Mouse (Mus musculus): ENCODE measurements around the gene Nav3. TPM values are rescaled to one million over a fixed set of nuclear protein-coding genes. Genes with fewer than 3 reads are reported as not detected.
A peak's percentile ranks its signal among the peaks of the same experiment; 100 is the strongest.

The Nav3 gene
- polyA plus RNA-seq, 1 experiment from 2014 or later: 5.7 TPM

DNA sequence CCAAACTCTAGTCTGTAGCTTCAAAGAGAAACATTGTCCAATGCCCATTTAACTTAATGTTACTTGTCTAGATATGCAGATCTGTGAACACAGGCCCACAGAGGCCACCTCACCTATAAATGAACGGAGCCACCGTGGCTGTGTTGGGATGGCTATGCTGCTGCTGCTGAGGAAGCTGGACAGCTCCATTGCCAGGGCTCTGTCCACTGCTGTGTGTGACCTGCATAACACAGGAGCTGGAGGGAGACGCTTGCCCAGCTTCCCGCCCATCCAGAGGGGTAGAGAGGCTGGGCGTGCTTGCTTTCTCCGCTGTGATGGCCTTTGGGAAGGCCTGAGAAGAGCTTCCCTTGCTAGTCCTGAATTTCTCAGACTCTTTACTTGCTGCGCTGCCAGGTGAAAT lies 603.6 kb downstream of the Nav3 start:
- H3K9ac ChIP-seq: no peak overlapping the region
- WGBS: 32% methylated on average over 7 of the region's 7 CpGs
- no peaks in the 10 kb centered on the region for H3K9me3 ChIP-seq
- no peaks in the 10 kb centered on the region for H3K27me3 ChIP-seq
- H3K4me2 ChIP-seq (replicated peaks): no peak overlapping the region
- no peak overlapping the region for H3K27ac ChIP-seq
- no peaks in the 10 kb centered on the region for H3K36me3 ChIP-seq
- no peak for ATAC-seq (ENCODE audit: insufficient number of reproducible peaks, insufficient read depth, low FRiP score, low TSS enrichment)
- no peak overlapping the region for H3K4me3 ChIP-seq
- no peaks in the 10 kb centered on the region; the same call in 1 of the 2 replicates for H3K4me1 ChIP-seq

DNA sequence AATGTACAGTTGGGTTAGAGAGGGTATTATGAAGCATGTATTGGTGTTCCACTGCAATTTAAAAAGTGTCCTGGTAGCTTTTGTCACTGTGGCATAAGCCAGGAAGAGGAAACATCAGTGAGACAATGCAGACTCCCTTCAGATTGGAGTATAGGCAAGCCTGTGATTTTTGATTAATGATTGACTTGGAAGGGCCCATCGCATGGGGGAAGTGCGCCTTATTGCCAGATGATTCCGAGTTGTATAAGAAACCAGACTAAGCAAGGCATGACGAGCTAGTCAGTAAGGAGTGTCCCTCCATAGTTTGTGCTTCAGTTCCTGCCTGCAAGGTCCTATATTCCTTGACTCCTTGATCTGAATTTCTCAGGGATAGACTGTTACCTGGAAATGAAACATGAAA lies 608.4 kb downstream of the Nav3 start:
- Histone ChIP-seq H3K27ac (no peak overlapping the region), H3K4me3 (no peak overlapping the region), H3K4me1 (no peaks in the 10 kb centered on the region; the same call in 1 of the 2 replicates), H3K9ac (no peak overlapping the region), H3K36me3 (no peaks in the 10 kb centered on the region), H3K27me3 (no peaks in the 10 kb centered on the region), H3K9me3 (no peaks in the 10 kb centered on the region), H3K4me2 (replicated peaks) (no peak overlapping the region)
- no peak for ATAC-seq (ENCODE audit: insufficient number of reproducible peaks, insufficient read depth, low FRiP score, low TSS enrichment)
- 81% methylated on average over 4 of the region's 4 CpGs for WGBS

DNA sequence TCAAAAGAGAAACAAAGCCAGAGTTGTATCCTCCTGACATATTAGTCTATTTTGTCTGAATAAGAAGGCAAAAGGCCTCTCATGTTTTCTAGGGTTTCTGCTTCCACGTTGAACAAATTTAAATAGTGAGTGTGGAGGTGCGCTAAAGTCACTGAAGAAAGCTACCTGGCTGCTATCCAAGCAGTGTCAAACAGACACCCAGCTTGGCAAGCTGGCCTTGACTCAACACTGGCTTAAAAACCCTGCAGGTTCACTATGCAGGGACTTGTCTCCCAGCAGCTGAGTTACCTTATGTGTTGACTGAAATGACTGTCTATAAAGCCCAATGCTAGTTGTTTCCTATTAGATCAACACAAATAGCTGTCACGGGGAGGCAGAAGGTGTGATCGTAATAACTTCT lies 612.3 kb downstream of the Nav3 start:
- no peaks in the 10 kb centered on the region for H3K9me3 ChIP-seq
- no peaks in the 10 kb centered on the region for H3K27me3 ChIP-seq
- no peaks in the 10 kb centered on the region for H3K36me3 ChIP-seq
- whole genome bisulfite sequencing: 75% methylated on average over 4 of the region's 4 CpGs
- H3K4me3 ChIP-seq: no peak overlapping the region
- no peaks in the 10 kb centered on the region for H3K4me1 ChIP-seq
- H3K27ac ChIP-seq: no peak overlapping the region
- no peak overlapping the region for H3K4me2 ChIP-seq (replicated peaks)
- no peak overlapping the region for H3K9ac ChIP-seq
- ATAC-seq (ENCODE audit: insufficient number of reproducible peaks, insufficient read depth, low FRiP score, low TSS enrichment): no peak

- no peaks in the 10 kb centered on the region for H3K36me3 ChIP-seq
- peak overlapping the region; percentile 43 for H3K4me2 ChIP-seq (replicated peaks)
- H3K9ac ChIP-seq: no peak overlapping the region
- H3K4me3 ChIP-seq: peak overlapping the region; percentile 23
- no peak overlapping the region for H3K27ac ChIP-seq
- H3K9me3 ChIP-seq: no peaks in the 10 kb centered on the region
- no peaks in the 10 kb centered on the region; the same call in 1 of the 2 replicates for H3K4me1 ChIP-seq
- no peak for ATAC-seq (ENCODE audit: insufficient number of reproducible peaks, insufficient read depth, low FRiP score, low TSS enrichment)
- 24% methylated on average over 18 of the region's 18 CpGs for WGBS
- 0 out of 2 replicates have a peak, but pooled peaks cover 3% of the 10 kb centered on the region for H3K27me3 ChIP-seq
Measured at GRCm38 (mm10) chr10:109832768-109833291, 623.2 kb downstream of the Nav3 start.

DNA sequence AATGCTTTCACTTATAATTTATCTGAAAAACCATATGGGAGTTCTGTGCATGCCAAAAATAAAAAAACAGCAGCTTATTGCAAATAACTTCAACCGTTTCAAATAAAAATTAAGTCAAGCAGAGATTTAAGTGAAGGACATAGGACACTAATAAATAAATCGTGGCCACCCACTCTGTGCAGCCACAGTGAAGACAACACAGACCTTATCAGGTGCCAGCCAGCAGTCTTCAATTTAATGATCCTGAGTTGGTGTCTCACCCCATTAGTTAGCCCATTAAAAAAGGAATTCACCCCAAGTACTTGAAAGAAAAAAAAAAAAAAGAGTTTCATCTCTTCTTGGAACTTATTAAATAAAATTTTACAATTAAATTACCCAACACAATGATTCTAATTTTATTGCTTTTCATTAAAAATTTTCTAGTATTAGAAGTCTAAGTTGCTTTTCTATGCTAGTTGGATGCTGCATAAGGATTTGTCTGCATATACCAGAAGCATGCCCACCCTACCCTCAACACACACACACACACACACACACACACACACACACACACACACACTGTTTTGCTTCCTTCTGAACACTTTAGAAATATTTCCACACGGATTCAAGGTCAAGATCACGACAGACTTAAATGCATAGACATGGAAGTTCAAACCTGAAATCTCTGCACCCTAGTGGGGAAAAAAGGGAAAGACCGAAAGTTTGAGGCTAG lies 649.1 kb downstream of the Nav3 start:
- WGBS: 76% methylated on average over 5 of the region's 5 CpGs
- no peak for ATAC-seq (ENCODE audit: insufficient number of reproducible peaks, insufficient read depth, low FRiP score, low TSS enrichment)
- no peak overlapping the region for H3K9ac ChIP-seq

DNA sequence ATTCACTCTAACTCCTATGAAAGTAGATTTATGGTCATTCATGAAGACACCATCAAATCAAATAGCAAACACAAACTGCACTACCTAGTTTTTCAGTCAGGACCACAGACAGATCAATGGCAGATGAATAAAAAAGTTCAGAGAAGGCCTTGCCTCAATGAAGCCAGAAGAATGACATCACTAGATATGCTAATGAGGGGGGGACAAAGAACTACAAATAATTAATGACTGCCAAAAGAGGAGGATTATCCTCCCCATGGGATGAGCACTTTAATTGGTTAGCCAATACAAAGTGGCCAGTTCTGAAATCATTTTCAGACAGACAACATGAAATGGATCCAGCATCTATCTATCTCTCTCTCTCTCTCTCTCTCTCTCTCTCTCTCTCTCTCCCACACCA lies 652.6 kb downstream of the Nav3 start:
- no peaks in the 10 kb centered on the region for H3K36me3 ChIP-seq
- ATAC-seq (ENCODE audit: insufficient number of reproducible peaks, insufficient read depth, low FRiP score, low TSS enrichment): no peak

More for the DNA sequence above, 649.1 kb downstream of the Nav3 start:
- Histone ChIP-seq H3K27me3 (no peaks in the 10 kb centered on the region), H3K4me1 (no peaks in the 10 kb centered on the region), H3K4me3 (no peak overlapping the region), H3K36me3 (no peaks in the 10 kb centered on the region), H3K27ac (no peak overlapping the region), H3K9me3 (no peaks in the 10 kb centered on the region), H3K4me2 (replicated peaks) (no peak overlapping the region)

GRCm38 (mm10) chr10:109802236-109802635 lies 653.8 kb downstream of the Nav3 start:
- H3K9me3 ChIP-seq: no peaks in the 10 kb centered on the region
- no peak overlapping the region for H3K9ac ChIP-seq
- 61% methylated on average over 1 of the region's 1 CpGs for WGBS
- no peaks in the 10 kb centered on the region for H3K36me3 ChIP-seq
- H3K4me3 ChIP-seq: no peak overlapping the region
- H3K27me3 ChIP-seq: no peaks in the 10 kb centered on the region
- no peak for ATAC-seq (ENCODE audit: insufficient number of reproducible peaks, insufficient read depth, low FRiP score, low TSS enrichment)
- H3K27ac ChIP-seq: no peak overlapping the region
- no peaks in the 10 kb centered on the region for H3K4me1 ChIP-seq
- no peak overlapping the region for H3K4me2 ChIP-seq (replicated peaks)

More for the DNA sequence above, 652.6 kb downstream of the Nav3 start:
- no peak overlapping the region for H3K4me3 ChIP-seq
- H3K27ac ChIP-seq: no peak overlapping the region
- no peak overlapping the region for H3K4me2 ChIP-seq (replicated peaks)
- H3K4me1 ChIP-seq: no peaks in the 10 kb centered on the region
- H3K9me3 ChIP-seq: no peaks in the 10 kb centered on the region
- no peaks in the 10 kb centered on the region for H3K27me3 ChIP-seq
- H3K9ac ChIP-seq: no peak overlapping the region

DNA sequence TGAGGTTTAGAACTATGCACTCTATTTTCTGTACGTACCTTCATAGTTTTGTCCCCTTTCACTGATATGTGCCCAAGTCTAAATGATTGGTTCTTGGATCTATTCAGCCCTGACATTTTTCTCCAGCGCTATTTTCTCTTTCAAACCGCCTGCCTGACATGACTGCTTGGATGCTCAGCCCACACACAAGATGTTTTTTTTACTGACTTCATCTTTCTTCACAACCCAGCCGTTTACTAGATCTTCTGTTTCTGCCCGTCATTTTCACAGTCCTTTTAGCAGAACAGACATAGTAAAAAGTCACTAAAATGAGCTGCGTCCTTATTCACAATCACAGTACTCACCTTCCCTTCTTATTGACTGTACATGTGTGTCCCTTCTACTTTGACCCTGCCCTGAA lies 656.8 kb downstream of the Nav3 start:
- Histone ChIP-seq H3K9ac (no peak overlapping the region), H3K9me3 (no peaks in the 10 kb centered on the region), H3K27me3 (no peaks in the 10 kb centered on the region), H3K4me2 (replicated peaks) (no peak overlapping the region), H3K27ac (no peak overlapping the region), H3K4me3 (no peak overlapping the region), H3K4me1 (no peaks in the 10 kb centered on the region), H3K36me3 (no peaks in the 10 kb centered on the region)
- no peak for ATAC-seq (ENCODE audit: insufficient number of reproducible peaks, insufficient read depth, low FRiP score, low TSS enrichment)
- WGBS: 80% methylated on average over 6 of the region's 6 CpGs

DNA sequence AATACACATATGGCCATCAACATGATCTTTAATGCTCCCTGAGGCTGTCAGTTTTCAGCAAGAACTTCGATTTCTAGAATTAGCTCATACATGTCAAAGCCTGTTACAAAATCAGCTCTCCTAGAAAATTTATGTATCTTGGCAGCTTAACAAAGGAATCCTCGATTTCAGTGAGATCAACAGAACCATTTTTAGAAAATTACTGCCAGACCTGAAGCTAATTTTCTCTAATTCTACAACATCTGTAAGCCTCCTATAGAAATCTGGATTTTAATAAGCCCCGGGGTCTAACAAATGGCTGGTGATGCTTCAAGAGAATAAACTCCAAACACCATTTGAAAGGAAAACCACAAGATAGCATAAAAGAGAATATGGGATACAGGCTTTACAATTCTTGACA lies 659.0 kb downstream of the Nav3 start:
- WGBS: 43% methylated on average over 3 of the region's 3 CpGs

DNA sequence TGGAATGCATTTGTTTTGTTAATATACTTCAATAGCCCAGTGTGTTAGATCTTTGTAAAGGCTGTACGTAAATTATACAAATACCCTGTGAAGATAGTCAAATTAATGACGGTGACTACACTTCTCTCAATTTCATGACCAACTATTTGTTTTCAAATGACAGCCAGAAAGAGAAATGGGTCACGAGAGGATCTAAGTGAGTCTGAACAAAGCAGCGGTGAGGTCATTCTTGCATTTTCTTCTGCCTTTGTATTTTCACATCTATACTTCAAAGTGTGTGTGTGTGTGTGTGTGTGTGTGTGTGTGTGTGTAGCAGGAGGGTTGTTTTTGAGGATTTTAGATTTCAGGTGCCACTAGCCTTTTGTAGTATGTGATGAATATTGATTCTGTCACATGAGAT lies 662.5 kb downstream of the Nav3 start:
- no peaks in the 10 kb centered on the region for H3K36me3 ChIP-seq
- no peak for ATAC-seq (ENCODE audit: insufficient number of reproducible peaks, insufficient read depth, low FRiP score, low TSS enrichment)
- WGBS: 75% methylated on average over 4 of the region's 4 CpGs
- H3K4me1 ChIP-seq: no peaks in the 10 kb centered on the region
- H3K4me2 ChIP-seq (replicated peaks): no peak overlapping the region
- H3K27me3 ChIP-seq: no peaks in the 10 kb centered on the region
- H3K9ac ChIP-seq: no peak overlapping the region
- no peak overlapping the region for H3K27ac ChIP-seq
- H3K9me3 ChIP-seq: no peaks in the 10 kb centered on the region
- H3K4me3 ChIP-seq: no peak overlapping the region

More for the DNA sequence above, 659.0 kb downstream of the Nav3 start:
- H3K27me3 ChIP-seq: no peaks in the 10 kb centered on the region
- no peak overlapping the region for H3K4me2 ChIP-seq (replicated peaks)
- H3K9me3 ChIP-seq: no peaks in the 10 kb centered on the region
- no peaks in the 10 kb centered on the region for H3K4me1 ChIP-seq
- no peak for ATAC-seq (ENCODE audit: insufficient number of reproducible peaks, insufficient read depth, low FRiP score, low TSS enrichment)
- no peak overlapping the region for H3K9ac ChIP-seq
- no peak overlapping the region for H3K4me3 ChIP-seq
- no peaks in the 10 kb centered on the region for H3K36me3 ChIP-seq
- no peak overlapping the region for H3K27ac ChIP-seq

- Histone ChIP-seq H3K36me3 (no peaks in the 10 kb centered on the region), H3K27me3 (no peaks in the 10 kb centered on the region), H3K9me3 (no peaks in the 10 kb centered on the region), H3K9ac (no peak overlapping the region), H3K27ac (no peak overlapping the region), H3K4me2 (replicated peaks) (no peak overlapping the region), H3K4me1 (no peaks in the 10 kb centered on the region), H3K4me3 (no peak overlapping the region)
- 75% methylated on average over 2 of the region's 2 CpGs for WGBS
- ATAC-seq (ENCODE audit: insufficient number of reproducible peaks, insufficient read depth, low FRiP score, low TSS enrichment): no peak
Measured at GRCm38 (mm10) chr10:109788728-109789127, 667.3 kb downstream of the Nav3 start.

GRCm38 (mm10) chr10:109779109-109779508 lies 676.9 kb downstream of the Nav3 start:
- no peaks in the 10 kb centered on the region for H3K36me3 ChIP-seq
- no peak overlapping the region for H3K4me2 ChIP-seq (replicated peaks)
- WGBS: 76% methylated on average over 4 of the region's 4 CpGs
- ATAC-seq (ENCODE audit: insufficient number of reproducible peaks, insufficient read depth, low FRiP score, low TSS enrichment): no peak
- H3K4me3 ChIP-seq: no peak overlapping the region
- H3K27me3 ChIP-seq: no peaks in the 10 kb centered on the region
- no peak overlapping the region for H3K27ac ChIP-seq
- no peaks in the 10 kb centered on the region for H3K4me1 ChIP-seq
- H3K9me3 ChIP-seq: no peaks in the 10 kb centered on the region
- H3K9ac ChIP-seq: no peak overlapping the region
